Mouse (Mus musculus) ES-Bruce4 (cell line): ENCODE data around the gene 4930430F08Rik. TPM values are rescaled to one million over a fixed set of nuclear protein-coding genes. Genes with fewer than 3 reads are reported as not detected.
"Not testable (repeated sequence)": the region's sequence is repeated elsewhere in the genome, so short reads cannot be mapped to it uniquely, and the experiment has no call there.

Experiments used
- H3K27ac ChIP-seq: 2 replicates; pipeline ENCODE4 v1.5.1; 2012; ENCODE audit warnings: low read length, inconsistent platforms; ENCODE audit not compliant: insufficient read depth
- H3K27me3 ChIP-seq: 2 replicates; pipeline ENCODE4 v1.6.1; 2012; ENCODE audit warnings: mild to moderate bottlenecking, low read length, inconsistent platforms; ENCODE audit not compliant: control insufficient read depth, poor library complexity, insufficient read depth, severe bottlenecking
- H3K36me3 ChIP-seq: 2 replicates; pipeline ENCODE4 v1.6.1; 2012; ENCODE audit warnings: inconsistent platforms, mild to moderate bottlenecking, low read length, moderate library complexity; ENCODE audit not compliant: control insufficient read depth, poor library complexity, insufficient read depth, severe bottlenecking
- H3K4me1 ChIP-seq: one replicate; pipeline ENCODE4 v1.8.1; 2011; ENCODE audit warnings: low read length; ENCODE audit not compliant: control insufficient read depth, insufficient read depth
- H3K4me3 ChIP-seq: 2 replicates; pipeline ENCODE4 v1.5.1; 2011; ENCODE audit warnings: low read depth, mild to moderate bottlenecking, low read length
- H3K9ac ChIP-seq: 2 replicates; pipeline ENCODE4 v1.6.1; 2012; ENCODE audit warnings: low read depth, mild to moderate bottlenecking, inconsistent platforms; ENCODE audit not compliant: poor library complexity, severe bottlenecking
- H3K9me3 ChIP-seq: replicated peaks from 2 replicates; pipeline ENCODE4 v1.6.1; 2012; ENCODE audit warnings: mild to moderate bottlenecking, low read length, inconsistent platforms; ENCODE audit not compliant: control insufficient read depth, poor library complexity, insufficient read depth, severe bottlenecking
- CTCF ChIP-seq: IDR thresholded peaks from one replicate; pipeline ENCODE4 v1.8.1; 2011; ENCODE audit warnings: low read depth, low read length
- EP300 ChIP-seq: IDR thresholded peaks from 2 replicates; pipeline ENCODE4 v1.6.1; 2011; ENCODE audit warnings: low read depth, low read length; ENCODE audit not compliant: insufficient read depth
- POLR2A ChIP-seq: IDR thresholded peaks from one replicate; pipeline ENCODE4 v1.8.1; 2011; ENCODE audit warnings: low read length; ENCODE audit not compliant: insufficient read depth
- polyA plus RNA-seq: library from polyadenylated mRNA; stranded (reverse); fragments of >200 nt; gene quantifications from 2 replicates; pipeline ENCODE4 v1.2.4, GENCODE M21; 2011; ENCODE audit warnings: low read depth; ENCODE audit not compliant: missing spikeins, insufficient read depth, insufficient read length

Gene 4930430F08Rik
- polyA plus RNA-seq, 1 experiment: 28.0 TPM

- Histone ChIP-seq H3K4me1 (no peaks in the 10 kb centered on the region), H3K27ac (no peak overlapping the region), H3K9ac (no peak overlapping the region), H3K4me3 (no peak overlapping the region), H3K27me3 (no peaks in the 10 kb centered on the region), H3K9me3 (peaks cover 24% of the 10 kb centered on the region), H3K36me3 (peaks cover 21% of the 10 kb centered on the region)
- TF ChIP-seq EP300 (no peak), POLR2A (no peak), CTCF (no peak)
These were observed 14.9 kb downstream of the 4930430F08Rik start for GRCm38 (mm10) chr10:100575294-100575693.

- H3K4me1 ChIP-seq: no peaks in the 10 kb centered on the region
- no peak overlapping the region for H3K4me3 ChIP-seq
- peaks cover 24% of the 10 kb centered on the region for H3K9me3 ChIP-seq
- TF ChIP-seq CTCF (no peak), POLR2A (no peak), EP300 (no peak)
- no peak overlapping the region for H3K27ac ChIP-seq
- H3K27me3 ChIP-seq: no peaks in the 10 kb centered on the region
- H3K9ac ChIP-seq: no peak overlapping the region
- peaks cover 21% of the 10 kb centered on the region for H3K36me3 ChIP-seq
These were observed 15.6 kb downstream of the 4930430F08Rik start for GRCm38 (mm10) chr10:100574505-100575149.

DNA sequence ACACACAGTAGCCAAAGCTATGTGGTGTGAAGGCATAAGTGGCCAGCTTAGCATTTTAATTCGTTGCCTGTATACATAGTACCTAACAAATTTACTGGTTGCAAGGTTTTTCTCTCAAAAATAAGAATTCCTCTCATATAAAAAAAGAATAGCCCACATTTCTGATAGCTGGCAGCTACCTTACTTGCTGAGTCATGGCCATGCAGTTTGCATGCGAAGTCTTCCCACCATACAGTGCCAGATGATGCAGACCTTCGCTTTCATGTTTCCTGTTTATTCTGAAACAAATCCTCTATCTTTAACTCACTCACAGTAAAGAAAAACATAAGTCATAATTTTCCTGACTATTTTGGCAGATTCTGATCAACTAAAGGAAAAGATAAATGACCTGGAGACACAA is 18.5 kb downstream of the 4930430F08Rik start:
- H3K9me3 ChIP-seq: peaks cover 5% of the 10 kb centered on the region
- H3K4me1 ChIP-seq: no peaks in the 10 kb centered on the region
- no peaks in the 10 kb centered on the region for H3K27me3 ChIP-seq
- no peak overlapping the region for H3K9ac ChIP-seq
- TF ChIP-seq CTCF (no peak), POLR2A (no peak), EP300 (no peak)
- no peak overlapping the region for H3K27ac ChIP-seq
- peaks cover 13% of the 10 kb centered on the region for H3K36me3 ChIP-seq
- H3K4me3 ChIP-seq: no peak overlapping the region

DNA sequence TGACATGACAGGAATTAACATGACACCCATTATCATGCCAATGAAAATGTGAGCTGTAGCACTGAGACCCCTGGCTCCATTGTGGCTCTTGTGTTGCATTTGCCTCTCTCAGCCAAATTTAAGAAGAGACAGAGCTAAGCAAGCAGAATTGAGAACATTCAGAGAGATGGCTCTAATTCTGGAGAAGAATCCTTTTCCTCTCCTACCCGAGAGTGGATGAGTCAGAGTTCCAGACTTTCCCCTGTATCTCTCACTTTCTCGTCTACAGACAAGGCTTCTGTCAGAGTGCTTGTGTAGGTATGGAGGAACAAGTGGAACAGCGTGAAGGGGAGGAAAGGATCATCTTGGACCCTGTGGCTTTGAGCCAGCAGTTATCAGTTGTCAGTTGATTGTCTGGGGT is 26.1 kb downstream of the 4930430F08Rik start:
- no peaks in the 10 kb centered on the region for H3K4me1 ChIP-seq
- no peak overlapping the region for H3K9ac ChIP-seq
- H3K4me3 ChIP-seq: no peak overlapping the region
- H3K9me3 ChIP-seq: no peaks in the 10 kb centered on the region
- no peak overlapping the region for H3K27ac ChIP-seq
- no peak for TF ChIP-seq CTCF
- no peak for TF ChIP-seq POLR2A
- no peaks in the 10 kb centered on the region; the same call in 1 of the 2 replicates for H3K36me3 ChIP-seq
- no peaks in the 10 kb centered on the region for H3K27me3 ChIP-seq

GRCm38 (mm10) chr10:100560194-100560883 is 29.9 kb downstream of the 4930430F08Rik start:
- H3K9ac ChIP-seq, H3K9me3 ChIP-seq, H3K27ac ChIP-seq, H3K27me3 ChIP-seq, H3K36me3 ChIP-seq, H3K4me3 ChIP-seq, H3K4me1 ChIP-seq: not testable (repeated sequence)

DNA sequence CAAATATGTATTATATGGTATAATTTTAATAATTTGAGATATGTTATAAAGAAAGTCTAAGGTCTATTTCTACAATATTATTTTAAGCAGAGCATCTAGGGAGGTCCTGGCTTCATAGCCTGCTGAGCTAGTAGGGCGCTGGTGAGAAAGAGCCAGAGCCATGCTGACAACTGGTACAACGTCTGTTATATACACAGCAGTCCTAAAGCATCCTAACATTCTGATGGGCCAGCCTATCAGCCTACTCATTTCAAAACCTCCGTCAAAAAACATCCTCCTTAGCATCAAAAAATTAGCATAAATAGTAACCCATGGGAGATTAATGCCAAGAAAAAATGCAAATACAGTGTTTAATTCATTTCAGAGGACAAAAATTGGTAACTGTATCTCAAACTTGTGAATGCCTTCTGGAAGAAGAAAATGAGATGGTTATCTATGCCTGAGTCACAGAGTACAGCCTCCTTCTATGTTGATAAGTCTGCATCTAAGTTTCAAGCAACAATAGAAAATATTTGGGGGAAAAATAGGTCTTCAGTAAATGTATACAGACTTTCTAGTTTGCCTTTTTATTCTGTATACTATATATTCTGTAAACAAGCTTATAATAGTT is 33.6 kb downstream of the 4930430F08Rik start:
- Histone ChIP-seq H3K9ac (no peak overlapping the region), H3K4me3 (no peak overlapping the region), H3K36me3 (no peaks in the 10 kb centered on the region; the same call in 1 of the 2 replicates), H3K27ac (no peak overlapping the region), H3K9me3 (no peaks in the 10 kb centered on the region), H3K27me3 (no peaks in the 10 kb centered on the region), H3K4me1 (no peaks in the 10 kb centered on the region)
- no peak for TF ChIP-seq EP300
- TF ChIP-seq POLR2A: no peak
